Mouse (Mus musculus) spleen, adult 2 months (tissue): Measurements from ENCODE around the gene Lima1. TPM values are rescaled to one million over a fixed set of nuclear protein-coding genes. Genes with fewer than 3 reads are reported as not detected.

Source experiments
- DNase-seq, 2 experiments: peaks; one replicate each; pipeline versions ENCODE4 v3.0.0 to v3.0.0-alpha.2; 2012 to 2021; ENCODE audit warnings: low spot score in 2 of 2, low read depth in 1 of 2
- H3K27ac ChIP-seq: fragments of 200-500 bp; 2 replicates; pipeline ENCODE4 v1.5.1; 2012; ENCODE audit warnings: low read length, inconsistent platforms; ENCODE audit not compliant: insufficient read depth
- H3K27me3 ChIP-seq: fragments of 200-500 bp; 2 replicates; pipeline ENCODE4 v1.6.1; 2012; ENCODE audit warnings: mild to moderate bottlenecking, moderate library complexity, low read length, inconsistent platforms; ENCODE audit not compliant: control insufficient read depth, insufficient read depth
- H3K36me3 ChIP-seq: fragments of 200-500 bp; 2 replicates; pipeline ENCODE4 v1.6.1; 2012; ENCODE audit warnings: mild to moderate bottlenecking, low read length, inconsistent platforms; ENCODE audit not compliant: control insufficient read depth, insufficient read depth
- H3K4me1 ChIP-seq: fragments of 200-500 bp; 2 replicates; pipeline ENCODE4 v1.6.1; 2011; ENCODE audit warnings: inconsistent platforms; ENCODE audit not compliant: control insufficient read depth, insufficient read depth, insufficient read length
- H3K4me3 ChIP-seq: fragments of 200-500 bp; 2 replicates; pipeline ENCODE4 v1.5.1; 2011; ENCODE audit warnings: mild to moderate bottlenecking, inconsistent platforms; ENCODE audit not compliant: insufficient read depth, insufficient read length; ENCODE audit errors: extremely low read depth
- CTCF ChIP-seq: fragments of 200-500 bp; IDR thresholded peaks from 2 replicates; pipeline ENCODE4 v1.5.1; 2011; ENCODE audit warnings: mild to moderate bottlenecking, inconsistent platforms; ENCODE audit not compliant: insufficient read depth, insufficient read length, insufficient replicate concordance; ENCODE audit errors: extremely low read depth
- POLR2A ChIP-seq: fragments of 200-500 bp; IDR thresholded peaks from 2 replicates; pipeline ENCODE4 v1.6.1; 2011; ENCODE audit warnings: low read depth, low read length, inconsistent platforms
- WGBS: fragments of 180-500 bp; shearing (Covaris S2); methylation state at CpG from one replicate; pipeline ENCODE4 v1.1.7; 2018; 5-methylcytosine and 5-hydroxymethylcytosine counted together
- polyA plus RNA-seq: library from polyadenylated mRNA; depleted of rRNA; stranded (reverse); fragments of >200 nt; gene quantifications from 2 replicates; pipeline ENCODE4 v1.2.3, GENCODE M21; 2012

The Lima1 gene
- polyA plus RNA-seq, 1 experiment, result 7.7 TPM

GRCm38 (mm10) chr15:99796066-99796465, 79.2 kb downstream of the Lima1 start:
- H3K27ac ChIP-seq, result no peak overlapping the region
- no peak for DNase-seq
- H3K36me3 ChIP-seq, result no peaks in the 10 kb centered on the region
- no peak overlapping the region for H3K4me3 ChIP-seq
- TF ChIP-seq POLR2A (no peak), CTCF (no peak)
- no peaks in the 10 kb centered on the region for H3K27me3 ChIP-seq
- no peaks in the 10 kb centered on the region for H3K4me1 ChIP-seq
- 90% methylated on average over 3 of the region's 3 CpGs for WGBS

- 88% methylated on average over 16 of the region's 16 CpGs for WGBS
- no peak overlapping the region for H3K27ac ChIP-seq
- peaks cover 4% of the 10 kb centered on the region; the same call in 1 of the 2 replicates for H3K4me1 ChIP-seq
- H3K36me3 ChIP-seq, result no peaks in the 10 kb centered on the region
- no peak overlapping the region for H3K4me3 ChIP-seq
- TF ChIP-seq POLR2A, result no peak
- no peaks in the 10 kb centered on the region for H3K27me3 ChIP-seq
- no peak for DNase-seq
Observed at GRCm38 (mm10) chr15:99792221-99792815, 82.9 kb downstream of the Lima1 start.

- H3K36me3 ChIP-seq, result no peaks in the 10 kb centered on the region
- H3K27me3 ChIP-seq, result no peaks in the 10 kb centered on the region
- no peak overlapping the region for H3K27ac ChIP-seq
- DNase-seq, result no peak
- 87% methylated on average over 3 of the region's 3 CpGs for WGBS
- H3K4me3 ChIP-seq, result no peak overlapping the region
- TF ChIP-seq CTCF (no peak), POLR2A (no peak)
- peaks cover 7% of the 10 kb centered on the region; the same call in 1 of the 2 replicates for H3K4me1 ChIP-seq
Observed at GRCm38 (mm10) chr15:99791003-99791402, 84.3 kb downstream of the Lima1 start.

GRCm38 (mm10) chr15:99790464-99790863, 84.8 kb downstream of the Lima1 start:
- no peaks in the 10 kb centered on the region for H3K27me3 ChIP-seq
- H3K4me3 ChIP-seq, result no peak overlapping the region
- no peak overlapping the region for H3K27ac ChIP-seq
- TF ChIP-seq CTCF (no peak), POLR2A (no peak)
- no peak for DNase-seq
- peaks cover 7% of the 10 kb centered on the region; the same call in 1 of the 2 replicates for H3K4me1 ChIP-seq
- H3K36me3 ChIP-seq, result no peaks in the 10 kb centered on the region
- 93% methylated on average over 6 of the region's 6 CpGs for WGBS

GRCm38 (mm10) chr15:99787625-99788120, 87.6 kb downstream of the Lima1 start:
- peaks cover 7% of the 10 kb centered on the region; the same call in 1 of the 2 replicates for H3K4me1 ChIP-seq
- DNase-seq, result no peak
- TF ChIP-seq CTCF, result no peak
- TF ChIP-seq POLR2A, result no peak
- H3K4me3 ChIP-seq, result no peak overlapping the region
- H3K36me3 ChIP-seq, result no peaks in the 10 kb centered on the region
- H3K27me3 ChIP-seq, result no peaks in the 10 kb centered on the region
- peak overlapping the region; percentile 28; the same call in 1 of the 2 replicates for H3K27ac ChIP-seq
- WGBS, result 23% methylated on average over 9 of the region's 9 CpGs

GRCm38 (mm10) chr15:99778677-99779335, 96.5 kb downstream of the Lima1 start:
- 92% methylated on average over 16 of the region's 16 CpGs for WGBS
- 0 out of 2 replicates have a peak, but pooled peaks cover 2% of the 10 kb centered on the region for H3K36me3 ChIP-seq
- no peak overlapping the region for H3K27ac ChIP-seq
- TF ChIP-seq POLR2A, result no peak
- no peak for TF ChIP-seq CTCF
- no peaks in the 10 kb centered on the region for H3K4me1 ChIP-seq
- no peaks in the 10 kb centered on the region for H3K27me3 ChIP-seq
- no peak overlapping the region for H3K4me3 ChIP-seq
- DNase-seq, result no peak

GRCm38 (mm10) chr15:99778148-99778547, 97.1 kb downstream of the Lima1 start:
- no peak for DNase-seq

More at GRCm38 (mm10) chr15:99778148-99778547, 97.1 kb downstream of the Lima1 start:
- H3K4me3 ChIP-seq, result no peak overlapping the region
- TF ChIP-seq POLR2A, result no peak
- TF ChIP-seq CTCF, result 0 out of 2 replicates have a peak, but pooled peaks have one; percentile 20
- H3K27me3 ChIP-seq, result no peaks in the 10 kb centered on the region
- H3K36me3 ChIP-seq, result 0 out of 2 replicates have a peak, but pooled peaks cover 2% of the 10 kb centered on the region
- no peaks in the 10 kb centered on the region for H3K4me1 ChIP-seq
- H3K27ac ChIP-seq, result no peak overlapping the region
- 38% methylated on average over 7 of the region's 7 CpGs for WGBS
